Mouse (Mus musculus) lung, embryonic 15.5 days (tissue): Measurements from ENCODE around the gene Bzw1. TPM values are rescaled to one million over a fixed set of nuclear protein-coding genes. Genes with fewer than 3 reads are reported as not detected.
A peak's percentile ranks its signal among the peaks of the same experiment; 100 is the strongest.
"Not testable (repeated sequence)": the region's sequence is repeated elsewhere in the genome, so short reads cannot be mapped to it uniquely, and the experiment has no call there.

Experiments used
- ATAC-seq: fragments of 200-750 bp; cut with Nextera tagmentation; 2 replicates; pipeline ENCODE4 v1.8.0; 2017; ENCODE audit warnings: moderate number of reproducible peaks, borderline replicate concordance; ENCODE audit not compliant: low FRiP score, low TSS enrichment; ENCODE audit errors: extremely low read depth
- H3K27ac ChIP-seq: fragments of 300-500 bp; sonication (generic); 2 replicates; pipeline ENCODE4 v1.5.1; 2015; ENCODE audit warnings: moderate library complexity, mild to moderate bottlenecking, inconsistent platforms
- H3K27me3 ChIP-seq: fragments of 300-500 bp; sonication (generic); 2 replicates; pipeline ENCODE4 v1.6.1; 2015; ENCODE audit warnings: inconsistent platforms
- H3K36me3 ChIP-seq: fragments of 300-500 bp; sonication (generic); 2 replicates; pipeline ENCODE4 v1.6.1; 2015; ENCODE audit warnings: inconsistent platforms
- H3K4me1 ChIP-seq: fragments of 300-500 bp; sonication (generic); 2 replicates; pipeline ENCODE4 v1.6.1; 2015; ENCODE audit warnings: inconsistent platforms
- H3K4me2 ChIP-seq: fragments of 300-500 bp; sonication (generic); 2 replicates; pipeline ENCODE4 v1.6.1; 2015; ENCODE audit warnings: inconsistent platforms, mild to moderate bottlenecking, moderate library complexity
- H3K4me3 ChIP-seq: fragments of 300-500 bp; sonication (generic); 2 replicates; pipeline ENCODE4 v1.5.1; 2015; ENCODE audit warnings: mild to moderate bottlenecking, inconsistent platforms
- H3K9ac ChIP-seq: fragments of 300-500 bp; sonication (generic); 2 replicates; pipeline ENCODE4 v1.6.1; 2015; ENCODE audit warnings: inconsistent platforms
- H3K9me3 ChIP-seq: fragments of 300-500 bp; sonication (generic); 2 replicates; pipeline ENCODE4 v1.6.1; 2016; ENCODE audit warnings: inconsistent platforms
- WGBS: fragments of 180-500 bp; shearing (Covaris S2); methylation state at CpG from one replicate; pipeline ENCODE4 v1.1.7; 2015; 5-methylcytosine and 5-hydroxymethylcytosine counted together
- polyA plus RNA-seq: library from polyadenylated mRNA; unstranded; fragments of >200 nt; fragmentation: Nextera tagmentation; extraction: Ambion mirVana; gene quantifications from 2 replicates; pipeline ENCODE4 v1.2.1, GENCODE M21; 2015

Gene Bzw1
- polyA plus RNA-seq, 1 experiment from 2014 or later, result 343 TPM

DNA sequence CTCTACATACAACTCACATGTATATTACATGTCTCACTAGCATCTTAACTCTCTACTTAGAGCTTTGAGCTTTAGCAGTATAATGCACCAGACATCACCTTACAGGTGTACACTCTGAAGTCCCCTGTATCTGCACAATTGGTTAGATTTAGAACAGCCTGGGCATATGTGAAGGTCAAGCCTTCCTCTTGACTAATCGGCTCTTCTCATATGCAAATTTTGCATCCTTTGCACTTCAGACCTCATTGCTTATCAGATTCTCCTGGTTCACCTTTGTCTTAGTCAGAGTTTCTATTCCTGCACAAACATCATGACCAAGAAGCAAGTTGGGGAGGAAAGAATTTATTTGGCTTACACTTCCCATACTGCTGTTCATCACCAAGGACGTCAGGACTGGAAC lies 23.0 kb upstream of the Bzw1 start:
- Histone ChIP-seq H3K4me2 (no peak overlapping the region), H3K4me1 (no peaks in the 10 kb centered on the region), H3K9me3 (no peaks in the 10 kb centered on the region), H3K27ac (no peak overlapping the region), H3K36me3 (no peaks in the 10 kb centered on the region), H3K9ac (no peak overlapping the region), H3K4me3 (no peak overlapping the region), H3K27me3 (no peaks in the 10 kb centered on the region)
- ATAC-seq, result no peak
- 62% methylated on average over 2 of the region's 2 CpGs for WGBS

DNA sequence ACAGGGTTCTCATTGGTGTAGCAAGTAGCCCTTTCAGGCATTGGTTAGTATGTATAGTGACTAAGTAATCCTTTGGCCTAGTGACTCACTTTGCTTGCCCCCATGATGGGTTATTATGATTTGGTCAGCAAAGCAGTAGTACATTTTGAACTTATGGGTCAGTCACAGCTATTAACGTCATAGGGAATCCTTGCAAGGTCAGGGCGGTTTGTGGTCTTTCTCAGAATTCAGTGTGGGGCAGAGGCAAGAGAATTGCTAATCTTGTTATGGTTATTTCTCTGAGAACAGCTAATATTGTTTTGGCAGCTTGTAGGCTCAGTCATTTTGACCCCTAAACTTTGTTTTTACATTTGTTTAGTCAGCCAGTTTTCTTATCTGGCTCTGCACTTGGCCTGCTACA lies 18.4 kb upstream of the Bzw1 start:
- H3K9me3 ChIP-seq, H3K4me2 ChIP-seq, H3K4me3 ChIP-seq, H3K9ac ChIP-seq, H3K27ac ChIP-seq, H3K4me1 ChIP-seq, ATAC-seq, H3K36me3 ChIP-seq, H3K27me3 ChIP-seq: not testable (repeated sequence)
- 62% methylated on average over 2 of the region's 2 CpGs for WGBS

DNA sequence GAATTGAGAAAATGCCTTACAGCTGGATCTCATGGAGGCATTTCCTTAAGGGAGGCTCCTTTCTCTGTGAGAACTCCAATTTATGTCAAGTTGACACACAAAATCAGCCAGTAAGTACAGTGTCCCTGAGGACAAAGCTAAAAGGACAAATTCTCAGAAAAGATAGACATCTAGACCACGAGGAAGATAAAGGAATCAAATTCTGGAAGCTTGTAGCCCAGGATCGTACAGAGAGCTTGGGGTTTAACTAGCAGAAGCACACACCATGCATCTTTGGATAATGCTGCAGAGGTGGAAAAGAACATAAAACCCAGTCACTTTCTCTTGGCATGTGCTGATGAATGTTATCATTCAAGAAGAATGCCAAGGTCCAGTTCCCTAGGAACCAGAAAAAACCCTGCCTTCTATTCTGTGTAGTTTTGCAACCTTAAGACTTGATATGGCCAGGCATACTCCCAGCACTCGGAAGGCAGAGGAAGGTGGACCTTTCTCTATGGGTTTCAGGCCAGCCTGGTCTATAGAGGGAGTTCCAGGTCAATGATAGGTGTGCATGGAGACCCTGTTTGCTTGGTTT lies 17.0 kb upstream of the Bzw1 start:
- no peak overlapping the region for H3K27ac ChIP-seq
- H3K9ac ChIP-seq, result no peak overlapping the region
- no peaks in the 10 kb centered on the region for H3K27me3 ChIP-seq
- H3K36me3 ChIP-seq, result no peaks in the 10 kb centered on the region
- WGBS, result 69% methylated on average over 3 of the region's 3 CpGs
- H3K4me2 ChIP-seq, result no peak overlapping the region
- no peak for ATAC-seq
- no peak overlapping the region for H3K4me3 ChIP-seq
- no peaks in the 10 kb centered on the region for H3K4me1 ChIP-seq
- H3K9me3 ChIP-seq, result no peaks in the 10 kb centered on the region

DNA sequence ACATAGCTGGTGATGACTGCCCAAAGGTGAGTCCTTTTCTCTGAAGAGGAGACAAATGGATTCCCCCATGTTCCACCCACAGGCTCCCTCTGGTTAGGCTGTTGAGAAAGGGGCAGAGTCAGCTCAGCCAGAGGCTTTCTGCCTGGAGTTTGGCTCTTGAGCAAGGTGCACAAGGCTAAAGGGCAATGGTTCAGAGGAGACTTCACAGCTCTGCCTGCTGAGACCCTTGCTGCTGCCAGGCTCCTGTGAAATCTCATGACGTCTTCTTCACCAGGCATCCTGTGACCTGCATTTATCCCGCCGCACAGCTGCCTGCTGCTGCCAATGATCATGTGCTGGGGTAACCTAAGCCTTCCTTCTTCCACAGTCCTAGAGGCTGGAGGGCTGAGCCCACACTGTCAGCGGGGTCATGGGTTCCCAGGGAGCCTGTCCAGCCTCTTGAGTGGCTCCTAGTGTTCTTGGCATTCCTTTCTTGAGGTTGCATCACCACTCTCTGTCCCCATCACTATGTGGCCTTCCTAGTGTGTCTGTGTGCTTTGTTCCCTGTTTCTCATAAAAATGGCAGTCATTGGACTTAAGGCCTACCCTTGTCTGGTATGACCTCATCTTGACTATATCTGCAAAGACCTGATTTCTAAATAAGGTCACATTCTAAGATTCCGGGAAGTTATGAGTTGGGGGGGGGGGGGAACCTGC lies 10.0 kb upstream of the Bzw1 start:
- Histone ChIP-seq H3K4me1 (no peaks in the 10 kb centered on the region), H3K36me3 (no peaks in the 10 kb centered on the region), H3K27ac (no peak overlapping the region), H3K27me3 (no peaks in the 10 kb centered on the region), H3K9ac (no peak overlapping the region), H3K4me3 (no peak overlapping the region), H3K4me2 (no peak overlapping the region), H3K9me3 (no peaks in the 10 kb centered on the region)
- WGBS, result 68% methylated on average over 5 of the region's 5 CpGs
- ATAC-seq, result no peak

DNA sequence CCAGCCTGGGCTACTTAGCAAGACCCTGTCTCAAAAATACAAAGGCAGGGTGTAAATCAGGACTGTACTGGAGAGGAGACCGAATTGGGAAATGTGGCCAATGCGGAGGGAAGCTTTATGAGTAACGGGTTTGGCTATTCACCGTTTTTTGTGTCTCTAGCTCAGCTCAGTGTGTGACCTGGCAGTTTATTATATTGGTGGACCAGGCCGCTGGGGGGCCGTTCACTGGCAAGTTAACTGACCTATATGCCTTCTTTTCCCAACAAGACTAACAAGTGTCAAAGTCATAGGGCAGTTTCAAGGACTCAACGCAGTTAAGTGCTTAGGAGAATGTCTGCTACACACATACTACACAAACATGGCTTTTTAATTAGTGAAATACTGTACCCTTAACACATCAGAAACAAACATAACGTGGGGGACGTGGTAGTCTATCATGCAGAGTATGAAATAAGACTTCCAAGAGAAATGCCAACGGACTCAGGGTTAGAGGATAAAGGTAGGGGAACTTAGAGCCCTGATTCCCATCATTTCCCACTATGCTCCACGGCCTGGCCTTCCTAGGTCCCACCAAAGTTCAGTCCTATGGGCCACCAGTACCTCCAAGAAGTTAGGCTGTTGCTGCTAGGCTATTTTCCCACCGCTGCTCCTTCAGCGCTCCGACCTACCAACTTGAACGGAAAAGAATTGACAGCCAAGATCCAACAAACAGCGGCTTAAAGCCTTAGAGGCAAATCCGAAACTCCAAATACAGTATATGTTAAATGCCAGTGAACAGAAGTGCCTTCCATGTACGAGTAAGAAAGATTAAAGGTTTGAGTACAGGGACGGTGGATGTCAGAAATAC lies 1.1 kb upstream of the Bzw1 start:
- H3K27ac ChIP-seq, result peak overlapping the region; percentile 98
- no peak for ATAC-seq
- peaks cover 21% of the 10 kb centered on the region for H3K36me3 ChIP-seq
- peak overlapping the region; percentile 99 for H3K9ac ChIP-seq
- H3K4me2 ChIP-seq, result peak overlapping the region; percentile 74
- no peaks in the 10 kb centered on the region for H3K9me3 ChIP-seq
- peak overlapping the region; percentile 98 for H3K4me3 ChIP-seq
- 40% methylated on average over 19 of the region's 19 CpGs for WGBS
- peaks cover 14% of the 10 kb centered on the region for H3K4me1 ChIP-seq
- no peaks in the 10 kb centered on the region for H3K27me3 ChIP-seq

DNA sequence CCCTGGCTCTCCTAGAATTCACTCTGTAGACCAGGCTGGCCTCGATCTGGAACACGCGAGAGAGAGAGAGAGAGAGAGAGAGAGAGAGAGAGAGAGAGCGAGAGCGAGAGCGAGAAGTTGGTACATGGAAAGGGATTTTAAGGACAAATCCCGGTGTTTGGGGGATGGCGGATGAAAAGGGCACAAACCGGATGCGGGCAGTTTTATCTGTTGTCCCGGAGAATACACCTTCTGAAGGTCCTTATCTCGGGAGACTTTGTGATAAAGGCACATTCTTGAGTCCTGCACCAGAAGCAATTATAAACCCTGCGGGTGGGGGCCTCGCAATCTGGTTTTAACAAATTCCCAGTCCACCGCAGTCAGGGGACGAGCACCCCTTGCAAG lies 438 bp upstream of the Bzw1 start:
- H3K4me1 ChIP-seq, result peaks cover 14% of the 10 kb centered on the region
- peak overlapping the region; percentile 74 for H3K4me2 ChIP-seq
- H3K36me3 ChIP-seq, result peaks cover 27% of the 10 kb centered on the region
- H3K4me3 ChIP-seq, result peak overlapping the region; percentile 98
- WGBS, result under 1% methylated on average over 16 of the region's 16 CpGs
- H3K9me3 ChIP-seq, result no peaks in the 10 kb centered on the region
- no peak for ATAC-seq
- H3K9ac ChIP-seq, result peak overlapping the region; percentile 99
- peak overlapping the region; percentile 98 for H3K27ac ChIP-seq
- no peaks in the 10 kb centered on the region for H3K27me3 ChIP-seq

DNA sequence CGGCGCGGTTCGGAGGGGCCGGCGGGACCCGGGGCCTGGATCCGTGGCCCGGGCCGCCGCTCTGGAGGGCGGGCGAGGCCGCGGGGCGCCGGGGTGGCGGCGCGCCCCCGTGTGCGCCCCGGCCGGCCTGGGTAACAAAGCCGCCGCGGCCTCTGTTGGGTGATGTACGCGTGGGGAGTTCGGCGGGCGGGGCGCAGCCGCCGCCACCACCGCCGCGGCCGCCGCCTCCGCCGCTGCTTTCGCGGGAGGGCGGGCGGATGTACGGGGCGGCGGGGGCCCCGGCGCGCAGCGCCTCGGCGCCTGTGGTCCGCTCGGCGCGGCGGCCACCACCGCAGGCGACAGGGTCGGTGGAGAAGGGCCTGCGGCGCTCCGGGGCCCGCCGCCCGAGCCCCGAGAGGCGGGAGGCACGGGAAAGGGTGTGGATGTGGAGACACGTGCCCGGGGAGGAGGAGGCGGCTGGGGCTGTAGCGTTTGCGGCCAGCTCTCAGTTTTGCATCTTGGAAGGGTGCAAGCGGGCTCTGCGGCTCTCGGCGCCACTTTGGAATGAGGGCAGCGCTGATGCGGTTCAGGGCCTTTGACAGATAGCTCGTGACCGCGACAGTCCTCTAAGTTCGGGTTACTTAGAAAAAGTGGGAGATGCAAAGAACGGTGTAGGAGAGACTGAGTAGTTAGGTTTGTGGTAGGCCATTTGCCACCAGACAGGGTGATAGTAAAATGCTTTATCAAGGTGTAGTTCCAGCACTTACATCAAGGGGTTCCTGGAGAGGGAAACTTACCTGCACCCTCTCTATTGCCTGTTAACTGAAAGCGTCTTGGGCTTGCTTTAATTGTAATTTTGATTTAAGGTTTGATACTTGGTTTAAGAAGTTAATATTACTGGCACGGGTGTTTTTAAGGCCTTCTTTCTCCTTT lies 842 bp downstream of the Bzw1 start:
- peak overlapping the region; percentile 98 for H3K27ac ChIP-seq

DNA sequence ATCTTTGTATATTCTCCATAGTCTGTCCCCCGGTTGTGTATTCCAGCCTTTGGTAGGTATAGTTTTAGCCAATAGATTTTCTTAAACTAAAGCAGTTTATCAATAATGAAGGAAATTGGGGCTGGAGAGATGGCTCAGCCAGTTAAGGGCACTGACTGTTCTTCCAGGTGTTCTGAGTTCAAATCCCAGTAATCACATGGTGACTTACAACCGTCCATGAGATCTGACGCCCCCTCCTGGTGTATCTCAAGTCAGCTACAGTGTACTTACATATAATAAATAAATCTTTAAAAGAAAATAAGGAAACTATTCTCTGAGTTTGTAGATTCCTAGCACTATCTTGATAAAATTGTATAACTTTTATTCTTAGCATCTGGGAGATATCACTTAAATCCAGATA lies 2.6 kb downstream of the Bzw1 start:
- Histone ChIP-seq H3K36me3 (peaks cover 56% of the 10 kb centered on the region), H3K27me3 (no peaks in the 10 kb centered on the region), H3K4me2 (no peak overlapping the region), H3K27ac (no peak overlapping the region), H3K4me1 (peaks cover 14% of the 10 kb centered on the region), H3K9me3 (no peaks in the 10 kb centered on the region), H3K4me3 (no peak overlapping the region), H3K9ac (no peak overlapping the region)
- no peak for ATAC-seq
- WGBS, result 91% methylated on average over 3 of the region's 3 CpGs

More for the DNA sequence above, 842 bp downstream of the Bzw1 start:
- Histone ChIP-seq H3K36me3 (peaks cover 40% of the 10 kb centered on the region), H3K4me1 (peaks cover 14% of the 10 kb centered on the region), H3K9ac (peak overlapping the region; percentile 99), H3K27me3 (no peaks in the 10 kb centered on the region), H3K4me3 (peak overlapping the region; percentile 98), H3K4me2 (peak overlapping the region; percentile 74), H3K9me3 (no peaks in the 10 kb centered on the region)
- ATAC-seq, result peak; percentile 66
- WGBS, result under 1% methylated on average over 80 of the region's 90 CpGs

DNA sequence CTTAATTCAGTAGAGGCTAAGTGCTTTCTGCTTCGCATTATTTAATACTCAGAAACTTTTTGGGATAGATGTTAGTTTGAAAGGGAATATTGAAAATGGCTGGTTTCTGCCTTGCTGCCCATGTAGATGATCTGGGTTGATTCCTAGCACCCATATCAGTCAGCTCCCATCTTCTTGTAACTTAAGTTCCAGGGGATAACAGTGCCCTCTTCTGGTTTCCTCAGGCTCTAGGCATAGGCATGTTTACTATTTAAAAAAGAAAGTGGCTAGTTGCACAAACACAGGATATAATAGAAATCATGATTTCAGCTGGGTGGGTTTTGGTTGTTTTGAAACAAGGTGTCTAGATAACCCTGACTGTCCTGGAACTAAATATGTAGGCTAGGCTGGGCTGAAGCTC lies 3.5 kb downstream of the Bzw1 start:
- H3K36me3 ChIP-seq, result peaks cover 65% of the 10 kb centered on the region
- H3K4me1 ChIP-seq, result peaks cover 13% of the 10 kb centered on the region
- H3K27me3 ChIP-seq, result no peaks in the 10 kb centered on the region
- ATAC-seq, result no peak
- no peak overlapping the region for H3K4me3 ChIP-seq
- no peaks in the 10 kb centered on the region for H3K9me3 ChIP-seq
- H3K27ac ChIP-seq, result no peak overlapping the region
- H3K4me2 ChIP-seq, result no peak overlapping the region
- H3K9ac ChIP-seq, result no peak overlapping the region
- 90% methylated on average over 1 of the region's 1 CpGs for WGBS

DNA sequence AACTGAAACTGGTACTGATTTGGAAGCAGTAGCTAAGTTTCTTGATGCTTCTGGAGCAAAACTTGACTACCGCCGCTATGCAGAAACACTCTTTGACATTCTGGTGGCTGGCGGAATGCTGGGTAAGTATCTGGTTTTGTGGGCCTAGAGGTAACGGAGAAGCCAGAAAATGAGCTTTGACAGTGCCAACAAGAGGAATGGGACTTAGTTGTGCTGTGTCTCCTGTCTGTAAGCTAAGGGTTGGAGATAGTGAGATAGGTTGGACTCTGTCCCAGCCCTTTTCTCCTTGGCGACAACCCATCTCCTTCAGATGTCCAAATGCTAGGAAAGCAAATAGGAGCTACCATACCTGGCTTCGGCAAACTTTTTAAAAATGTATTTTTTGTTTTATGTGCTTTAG lies 5.0 kb downstream of the Bzw1 start:
- no peak overlapping the region for H3K27ac ChIP-seq
- no peaks in the 10 kb centered on the region for H3K9me3 ChIP-seq
- H3K4me1 ChIP-seq, result 0 out of 2 replicates have a peak, but pooled peaks cover 7% of the 10 kb centered on the region
- no peak overlapping the region for H3K4me2 ChIP-seq
- H3K36me3 ChIP-seq, result peaks cover 79% of the 10 kb centered on the region
- ATAC-seq, result no peak
- H3K27me3 ChIP-seq, result no peaks in the 10 kb centered on the region
- H3K9ac ChIP-seq, result no peak overlapping the region
- 92% methylated on average over 6 of the region's 6 CpGs for WGBS
- no peak overlapping the region for H3K4me3 ChIP-seq

DNA sequence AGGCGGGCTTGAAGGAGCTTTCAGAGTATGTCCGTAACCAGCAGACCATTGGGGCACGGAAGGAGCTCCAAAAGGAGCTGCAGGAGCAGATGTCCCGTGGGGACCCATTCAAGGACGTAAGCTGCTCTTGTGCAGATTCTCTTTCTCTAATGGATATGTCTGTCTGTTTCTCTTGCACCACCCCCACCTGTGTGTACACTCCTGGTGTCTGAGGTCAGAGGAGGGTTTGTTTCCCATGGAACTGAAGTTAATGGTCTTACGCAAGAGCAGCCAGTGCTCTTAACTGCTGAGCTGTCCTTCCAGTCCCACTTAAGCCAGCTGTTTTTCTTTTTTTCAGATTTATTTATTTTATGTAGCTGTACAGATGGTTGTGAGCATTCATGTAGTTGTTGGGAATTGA lies 8.7 kb downstream of the Bzw1 start:
- Histone ChIP-seq H3K4me2 (no peak overlapping the region), H3K27me3 (no peaks in the 10 kb centered on the region), H3K9ac (no peak overlapping the region), H3K36me3 (peaks cover 86% of the 10 kb centered on the region), H3K4me3 (no peak overlapping the region), H3K4me1 (no peaks in the 10 kb centered on the region), H3K9me3 (no peaks in the 10 kb centered on the region), H3K27ac (no peak overlapping the region)
- ATAC-seq, result no peak
- WGBS, result 93% methylated on average over 6 of the region's 6 CpGs
